Mouse (Mus musculus): ENCODE results near the gene B4galnt3.

- TF ChIP-seq CTCF (IDR thresholded peaks at IDR 0.05; ENCODE audit: extremely low read depth, insufficient read length, insufficient replicate concordance, low read depth, low read length) (no peak), POLR2A (IDR thresholded peaks at IDR 0.05; ENCODE audit: low read depth, low read length) (no peak)
Measured at GRCm38 (mm10) chr6:120155510-120155909, 138.8 kb downstream of the B4galnt3 start.

Data from small intestine, adult 2 months (tissue).